Mouse (Mus musculus) urinary bladder, postnatal 4 days (tissue): ENCODE results near the gene Btbd3.

Experiments
- DNase-seq, 2 experiments: peaks; one replicate each; pipeline ENCODE4 v3.0.0; 2021 to 2022; ENCODE audit warnings: low spot score in 2 of 2

Gene Btbd3

DNA sequence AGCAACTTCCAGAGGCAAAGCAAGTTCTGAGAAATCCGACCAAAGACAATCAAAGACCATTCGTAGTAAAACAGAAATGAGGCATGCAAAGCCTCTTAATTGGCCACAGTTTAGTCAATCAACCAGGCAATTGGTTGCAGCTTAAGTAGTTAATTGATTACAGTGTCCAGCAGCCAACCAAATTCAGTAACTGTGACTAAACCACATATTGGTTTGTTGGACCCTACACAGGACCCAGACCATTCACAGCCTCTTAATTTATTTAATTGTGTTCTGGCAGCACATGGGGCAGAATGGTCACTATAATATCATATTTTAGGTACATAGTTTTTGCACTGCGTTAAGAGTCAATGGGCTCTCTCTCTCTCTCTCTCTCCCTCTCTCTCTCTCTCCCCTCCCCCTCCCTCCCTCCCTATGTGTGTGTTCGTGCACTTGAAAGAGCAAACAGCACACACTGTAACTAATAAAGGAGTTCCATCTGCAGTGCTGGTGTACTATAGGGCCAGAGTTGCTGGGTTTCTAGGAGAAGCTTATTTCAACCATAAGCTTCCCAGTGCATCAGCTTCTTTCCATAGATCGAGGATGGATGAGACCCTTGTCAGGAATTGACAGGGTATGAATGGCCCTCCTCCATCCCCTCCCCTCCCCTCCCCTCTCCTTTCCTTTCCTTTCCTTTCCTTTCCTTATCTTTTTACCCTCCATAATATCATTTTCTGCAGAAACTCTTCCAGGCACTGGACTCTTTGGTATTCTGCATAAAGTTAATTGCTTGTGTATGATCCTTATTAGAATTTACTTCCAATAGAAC, 275.0 kb downstream of the Btbd3 start:
- DNase-seq: no peak

DNA sequence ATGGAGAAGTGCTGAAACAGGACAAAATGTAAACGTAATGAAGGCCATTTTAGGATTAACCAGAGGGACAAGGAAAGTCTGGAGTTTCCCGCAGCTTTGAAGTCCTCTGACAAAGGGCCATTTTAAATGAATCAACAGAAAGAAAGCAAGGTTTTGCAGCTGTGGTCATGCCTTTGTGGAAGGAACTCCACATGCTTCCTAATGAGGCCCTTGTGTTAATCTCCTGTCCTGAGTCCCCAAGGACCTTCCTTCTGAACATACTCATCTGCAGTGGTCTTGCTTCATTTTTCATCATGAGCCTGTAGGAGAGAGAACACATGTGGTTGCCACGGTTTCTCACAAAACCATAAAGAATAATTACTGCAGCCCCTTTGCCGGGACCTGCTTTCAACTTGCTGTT, 275.6 kb downstream of the Btbd3 start:
- no peak for DNase-seq

DNA sequence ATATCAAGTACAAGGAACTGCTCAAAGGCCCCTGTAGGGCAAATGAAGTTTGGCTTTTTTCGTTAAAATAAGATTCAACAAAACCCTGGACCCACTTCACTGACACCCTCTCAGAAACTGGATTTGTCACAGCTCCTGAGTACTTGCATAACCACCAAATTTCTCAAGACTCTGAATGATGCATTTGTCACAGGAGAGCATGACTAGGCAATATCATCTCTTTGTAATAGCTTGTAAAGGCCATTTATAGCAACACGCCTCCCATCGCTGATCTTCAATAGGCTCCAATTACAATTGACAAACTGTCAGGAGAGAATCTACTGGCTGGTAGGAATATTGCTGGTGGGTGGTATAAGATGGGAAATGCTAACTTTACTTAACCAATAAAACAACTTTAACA, 283.3 kb downstream of the Btbd3 start:
- DNase-seq: no peak

DNA sequence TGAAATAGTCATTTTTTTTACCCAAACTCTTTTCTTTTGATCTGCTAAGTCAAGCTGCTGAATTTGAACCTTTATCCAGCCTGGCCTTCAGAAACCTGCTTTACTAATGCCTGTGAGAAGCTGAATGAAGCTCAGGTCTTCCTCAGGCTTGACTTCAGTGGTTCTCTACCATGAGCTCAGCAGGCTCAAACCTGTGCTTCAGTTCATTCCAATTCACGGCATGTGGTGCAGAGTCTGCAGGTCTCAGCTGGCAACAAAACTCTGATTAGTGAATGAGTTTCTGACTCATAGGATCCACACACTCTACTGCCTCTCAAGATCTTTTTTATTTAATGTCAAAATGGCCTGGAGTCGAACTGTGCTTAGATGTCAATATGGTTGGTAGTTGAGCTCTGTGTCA, 292.6 kb downstream of the Btbd3 start:
- no peak for DNase-seq

DNA sequence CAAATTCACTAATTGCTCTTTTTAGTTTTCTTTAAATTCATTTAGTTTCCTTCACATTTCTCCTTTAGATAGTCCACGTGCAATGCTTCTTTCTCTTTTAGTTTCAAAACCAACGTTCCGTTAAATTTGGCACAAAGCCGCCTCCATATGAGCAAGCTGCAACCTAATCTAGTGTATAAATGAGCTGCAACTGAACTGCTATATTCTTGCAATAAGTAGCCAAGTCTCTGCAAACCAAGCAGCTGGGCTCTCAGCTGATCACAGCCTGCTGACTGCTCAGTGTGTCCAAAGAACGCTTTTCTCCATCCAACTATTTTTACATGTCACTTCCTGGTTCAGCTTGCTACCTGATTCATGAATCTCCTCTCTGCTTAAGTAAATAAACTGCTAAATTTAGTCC, 295.2 kb downstream of the Btbd3 start:
- no peak for DNase-seq

DNA sequence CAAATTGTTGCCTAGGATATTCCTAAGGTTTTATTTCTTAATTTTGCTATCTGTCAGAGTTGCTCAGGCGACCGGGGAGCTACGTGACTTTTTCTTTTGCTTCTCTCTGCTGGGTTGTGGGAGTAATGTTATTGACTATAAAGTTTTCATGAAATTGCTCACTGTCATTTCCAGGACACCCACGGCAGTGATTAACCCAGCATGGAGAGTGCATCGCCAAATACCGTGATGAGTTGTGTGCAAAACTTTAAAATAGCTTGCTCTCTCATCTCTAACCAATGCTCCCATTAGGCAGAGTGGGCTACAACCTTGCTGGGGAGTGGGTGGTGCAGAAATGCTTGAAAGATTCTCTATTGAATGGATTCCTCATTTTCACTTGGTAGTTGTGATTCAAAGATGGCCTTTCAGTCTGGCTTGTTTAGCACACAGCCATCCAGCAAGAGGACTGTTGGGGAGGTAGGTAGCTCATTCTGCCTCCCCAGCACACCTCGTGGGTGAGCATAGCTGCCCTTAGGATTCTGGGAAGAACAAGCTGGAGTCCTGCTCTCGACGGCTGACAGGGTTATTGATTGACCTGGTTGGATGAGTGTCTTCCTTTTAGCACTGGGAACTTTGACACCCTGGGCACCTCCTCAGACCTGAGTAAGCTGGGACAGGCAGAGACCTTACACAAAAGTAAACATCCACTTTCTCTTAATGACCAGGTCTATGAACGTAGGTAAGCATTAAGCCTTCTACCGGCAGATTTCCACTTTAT, 298.9 kb downstream of the Btbd3 start:
- no peak for DNase-seq

DNA sequence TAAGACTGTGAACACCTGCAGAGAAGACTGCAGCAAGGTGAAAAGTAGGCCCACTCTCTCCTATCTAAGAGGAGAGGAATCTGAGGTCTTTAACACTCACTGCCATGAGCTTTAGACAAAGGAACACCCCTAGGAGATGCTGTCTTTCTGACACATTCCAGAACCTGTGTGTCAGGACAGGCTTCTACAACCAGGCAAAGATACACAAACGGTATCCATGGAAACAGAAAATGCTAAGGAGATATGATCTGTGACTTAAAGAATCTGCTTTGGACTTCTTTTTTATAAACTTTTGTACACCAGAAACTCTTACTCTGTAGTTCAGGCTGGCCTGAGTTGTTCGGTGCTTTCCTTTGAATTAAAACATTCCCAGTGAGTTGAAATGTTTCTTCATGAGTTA, 329.6 kb downstream of the Btbd3 start:
- no peak for DNase-seq

DNA sequence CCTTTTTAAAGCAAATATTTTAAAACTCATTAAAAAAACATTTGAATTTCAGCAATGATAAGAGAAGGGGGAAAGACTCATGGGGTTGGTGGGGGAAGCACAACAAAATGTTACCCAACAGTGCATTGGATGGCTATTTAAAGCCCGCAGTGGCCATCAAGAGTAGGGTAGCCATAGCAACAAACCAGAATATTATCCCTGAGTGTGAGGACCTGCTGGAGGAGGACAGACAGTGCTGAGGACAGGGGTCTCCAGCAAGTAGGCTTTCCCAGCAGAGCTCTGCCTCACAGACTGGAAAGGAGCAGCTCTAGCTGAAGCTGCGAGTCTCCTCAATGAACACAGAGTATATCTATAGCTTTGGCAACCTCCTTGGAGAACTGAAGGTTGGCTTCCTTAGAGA, 331.0 kb downstream of the Btbd3 start:
- no peak for DNase-seq

DNA sequence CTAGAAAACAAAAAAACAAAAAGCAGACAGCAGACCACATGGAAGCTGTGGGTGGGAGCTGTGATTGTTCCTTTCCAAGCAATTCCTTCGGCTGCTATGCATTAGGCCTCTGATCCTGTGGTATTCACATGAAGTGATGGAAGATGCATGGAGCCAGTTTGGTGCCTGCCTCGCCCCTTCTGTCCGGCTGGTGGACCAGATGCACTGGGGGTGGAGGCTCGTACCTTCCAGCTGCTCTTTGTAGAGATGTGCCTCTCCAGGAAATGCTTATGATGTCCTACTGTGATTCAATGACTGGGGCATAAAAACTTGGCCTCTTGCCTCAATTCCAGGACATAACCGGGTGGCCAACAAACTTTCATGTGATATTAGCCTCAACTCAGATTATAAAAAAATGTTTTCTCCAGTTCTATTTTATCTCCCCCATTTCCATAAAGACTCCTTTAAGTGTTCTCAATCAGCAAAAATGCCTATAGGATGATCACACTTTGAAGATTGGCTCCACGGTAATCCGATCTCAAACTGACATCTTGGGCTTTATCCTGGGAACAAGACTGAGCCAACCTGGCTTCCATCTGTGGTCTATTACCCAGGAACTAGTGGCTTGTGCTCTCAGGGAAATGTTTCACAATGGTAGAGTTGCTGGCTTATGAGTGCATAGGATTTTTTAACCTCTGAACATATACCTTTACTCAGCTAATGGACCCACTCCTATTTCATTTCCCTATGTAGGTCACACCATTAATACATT, 331.6 kb downstream of the Btbd3 start:
- no peak for DNase-seq

DNA sequence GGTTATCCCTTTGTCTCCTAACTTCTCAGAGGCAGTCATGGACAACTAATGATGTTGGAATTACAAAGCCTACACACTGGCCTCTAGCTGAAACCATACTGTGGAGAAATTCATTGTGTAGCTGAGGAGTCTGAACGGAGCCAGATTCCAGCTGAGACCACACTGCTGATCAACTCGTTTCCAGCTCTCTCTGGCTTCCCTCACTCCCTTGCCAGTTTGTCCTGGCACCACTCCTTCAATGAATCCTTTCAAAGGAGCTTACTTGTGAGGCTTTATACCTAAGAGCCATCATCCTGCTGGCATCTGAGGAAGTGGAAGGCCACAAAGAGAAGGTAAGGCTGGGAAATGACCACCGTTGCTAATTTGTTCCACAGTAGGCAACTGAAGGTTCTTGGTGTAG, 332.7 kb downstream of the Btbd3 start:
- DNase-seq: no peak

DNA sequence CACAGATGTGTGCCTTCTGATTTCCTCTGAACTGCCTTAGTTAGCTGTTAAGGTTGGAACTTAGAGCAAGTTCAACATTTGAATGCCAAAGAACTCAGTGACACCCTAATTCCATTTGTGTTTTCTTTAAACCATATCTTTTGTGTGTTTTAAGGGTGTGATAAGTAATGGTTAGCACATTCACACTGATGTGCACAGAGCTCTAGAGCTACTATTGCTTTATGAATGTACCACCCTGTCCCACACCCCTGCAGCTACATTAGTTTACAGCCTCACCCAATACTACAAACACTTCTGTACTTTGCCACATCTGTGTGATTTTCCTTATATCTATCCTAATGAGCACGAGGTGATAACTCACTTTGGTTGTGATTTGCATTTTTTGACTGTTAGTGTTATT, 333.9 kb downstream of the Btbd3 start:
- DNase-seq: no peak

DNA sequence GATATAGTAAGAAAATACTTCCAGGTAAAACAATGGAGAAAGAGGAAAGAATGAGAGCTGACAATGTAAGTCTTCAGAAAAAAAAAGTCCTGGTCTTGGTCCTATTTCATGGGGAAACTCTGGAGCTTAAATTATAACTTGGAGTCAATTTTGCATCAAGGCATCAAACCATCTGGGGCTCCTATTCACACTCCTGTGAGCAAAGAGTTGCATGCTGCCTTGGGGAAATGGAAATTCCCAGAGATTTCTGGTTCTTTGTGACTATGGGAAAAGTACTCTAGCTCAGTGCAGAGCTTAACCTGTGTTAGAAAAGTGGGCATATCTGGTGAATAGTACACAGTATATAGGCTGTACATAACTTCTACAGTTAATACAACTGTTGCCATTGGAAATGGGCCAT, 356.0 kb downstream of the Btbd3 start:
- no peak for DNase-seq

DNA sequence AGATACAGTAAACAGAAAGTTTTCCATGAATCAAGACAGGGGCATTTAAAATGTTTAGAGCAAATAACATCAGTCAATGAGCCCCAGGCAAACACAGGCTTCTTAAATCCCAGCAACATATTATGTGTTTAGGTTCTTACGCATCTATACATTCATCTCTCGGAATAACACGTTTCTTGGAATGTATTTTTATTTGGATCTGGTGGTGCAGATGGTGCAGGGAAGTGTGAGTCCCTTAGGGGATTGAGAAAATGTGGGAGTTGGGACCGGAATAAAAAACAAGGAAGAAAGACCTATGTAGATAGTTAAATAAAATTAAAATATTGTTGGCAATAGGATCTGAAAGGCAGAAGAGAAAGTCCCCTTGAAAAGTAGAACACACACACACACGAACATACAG, 361.1 kb downstream of the Btbd3 start:
- DNase-seq: no peak
